Mouse (Mus musculus): ENCODE measurements at regions not wholly inside any gene's neighbourhood (a gene's known extent, or its start where the extent isn't known, plus 50 kb on each side); places are given as distances from the start of the nearest gene placed in this dataset.

- ATAC-seq (ENCODE audit: insufficient number of reproducible peaks, low FRiP score, low TSS enrichment): no peak
Measured at GRCm38 (mm10) chr12:16152108-16152507, 335.4 kb upstream of the Trib2 start.

- peak; percentile 49; the same call in 1 of the 2 replicates for ATAC-seq (ENCODE audit: insufficient number of reproducible peaks, low FRiP score, low TSS enrichment)
Measured at GRCm38 (mm10) chr12:16151170-16151702, 334.5 kb upstream of the Trib2 start.

GRCm38 (mm10) chr12:16146919-16147318, 330.2 kb upstream of the Trib2 start:
- ATAC-seq (ENCODE audit: insufficient number of reproducible peaks, low FRiP score, low TSS enrichment): no peak

GRCm38 (mm10) chr12:16145621-16146020, 328.9 kb upstream of the Trib2 start:
- no peak for ATAC-seq (ENCODE audit: insufficient number of reproducible peaks, low FRiP score, low TSS enrichment)

- ATAC-seq (ENCODE audit: insufficient number of reproducible peaks, low FRiP score, low TSS enrichment): no peak
Measured at GRCm38 (mm10) chr12:16141193-16141592, 324.5 kb upstream of the Trib2 start.

GRCm38 (mm10) chr12:16140511-16141110, 323.9 kb upstream of the Trib2 start:
- ATAC-seq (ENCODE audit: insufficient number of reproducible peaks, low FRiP score, low TSS enrichment): no peak

GRCm38 (mm10) chr12:16139152-16139551, 322.4 kb upstream of the Trib2 start:
- ATAC-seq (ENCODE audit: insufficient number of reproducible peaks, low FRiP score, low TSS enrichment): no peak

- no peak for ATAC-seq (ENCODE audit: insufficient number of reproducible peaks, low FRiP score, low TSS enrichment)
Measured at GRCm38 (mm10) chr12:16137801-16138200, 321.1 kb upstream of the Trib2 start.

GRCm38 (mm10) chr12:16136214-16136671, 319.5 kb upstream of the Trib2 start:
- ATAC-seq (ENCODE audit: insufficient number of reproducible peaks, low FRiP score, low TSS enrichment): no peak

GRCm38 (mm10) chr12:16135602-16136213, 319.0 kb upstream of the Trib2 start:
- no peak for ATAC-seq (ENCODE audit: insufficient number of reproducible peaks, low FRiP score, low TSS enrichment)

- no peak for ATAC-seq (ENCODE audit: insufficient number of reproducible peaks, low FRiP score, low TSS enrichment)
Measured at GRCm38 (mm10) chr12:16134446-16134845, 317.7 kb upstream of the Trib2 start.

- no peak for ATAC-seq (ENCODE audit: insufficient number of reproducible peaks, low FRiP score, low TSS enrichment)
Measured at GRCm38 (mm10) chr12:16133253-16133652, 316.5 kb upstream of the Trib2 start.

GRCm38 (mm10) chr12:16131740-16132077, 315.0 kb upstream of the Trib2 start:
- no peak for ATAC-seq (ENCODE audit: insufficient number of reproducible peaks, low FRiP score, low TSS enrichment)

- no peak for ATAC-seq (ENCODE audit: insufficient number of reproducible peaks, low FRiP score, low TSS enrichment)
Measured at GRCm38 (mm10) chr12:16131028-16131739, 314.5 kb upstream of the Trib2 start.

- no peak for ATAC-seq (ENCODE audit: insufficient number of reproducible peaks, low FRiP score, low TSS enrichment)
Measured at GRCm38 (mm10) chr12:16130605-16131004, 313.9 kb upstream of the Trib2 start.

GRCm38 (mm10) chr12:16129923-16130322, 313.2 kb upstream of the Trib2 start:
- ATAC-seq (ENCODE audit: insufficient number of reproducible peaks, low FRiP score, low TSS enrichment): no peak

- no peak for ATAC-seq (ENCODE audit: insufficient number of reproducible peaks, low FRiP score, low TSS enrichment)
Measured at GRCm38 (mm10) chr12:16129243-16129642, 312.5 kb upstream of the Trib2 start.

GRCm38 (mm10) chr12:16124906-16125305, 308.2 kb upstream of the Trib2 start:
- ATAC-seq (ENCODE audit: insufficient number of reproducible peaks, low FRiP score, low TSS enrichment): no peak

GRCm38 (mm10) chr12:16122353-16123127, 305.8 kb upstream of the Trib2 start:
- ATAC-seq (ENCODE audit: insufficient number of reproducible peaks, low FRiP score, low TSS enrichment): no peak

- ATAC-seq (ENCODE audit: insufficient number of reproducible peaks, low FRiP score, low TSS enrichment): no peak
Measured at GRCm38 (mm10) chr12:16121787-16122186, 305.1 kb upstream of the Trib2 start.

- no peak for ATAC-seq (ENCODE audit: insufficient number of reproducible peaks, low FRiP score, low TSS enrichment)
Measured at GRCm38 (mm10) chr12:16118710-16119109, 302.0 kb upstream of the Trib2 start.

Data from cerebellum, adult (tissue).